Mouse (Mus musculus) embryonic facial prominence, embryonic 15.5 days (tissue): ENCODE results near the gene Cnep1r1. TPM values are rescaled to one million over a fixed set of nuclear protein-coding genes. Genes with fewer than 3 reads are reported as not detected.

Experiments used
- ATAC-seq: fragments of 200-750 bp; cut with Nextera tagmentation; 2 replicates; pipeline ENCODE4 v1.8.0; 2017; ENCODE audit warnings: low read depth, moderate TSS enrichment; ENCODE audit not compliant: insufficient number of reproducible peaks, low FRiP score, low TSS enrichment
- H3K27ac ChIP-seq: fragments of 300-500 bp; sonication (generic); replicated peaks from 2 replicates; pipeline ENCODE4 v1.5.1; 2015; ENCODE audit warnings: mild to moderate bottlenecking, inconsistent platforms
- H3K27me3 ChIP-seq: fragments of 300-500 bp; sonication (generic); 2 replicates; pipeline ENCODE4 v1.6.1; 2015; ENCODE audit warnings: inconsistent platforms
- H3K36me3 ChIP-seq: fragments of 300-500 bp; sonication (generic); 2 replicates; pipeline ENCODE4 v1.6.1; 2015; ENCODE audit warnings: mild to moderate bottlenecking, inconsistent platforms
- H3K4me1 ChIP-seq: fragments of 300-500 bp; sonication (generic); 2 replicates; pipeline ENCODE4 v1.6.1; 2015; ENCODE audit warnings: inconsistent platforms
- H3K4me2 ChIP-seq: fragments of 300-500 bp; sonication (generic); replicated peaks from 2 replicates; pipeline ENCODE4 v1.6.1; 2015; ENCODE audit warnings: mild to moderate bottlenecking, inconsistent platforms
- H3K4me3 ChIP-seq: fragments of 300-500 bp; sonication (generic); replicated peaks from 2 replicates; pipeline ENCODE4 v1.5.1; 2015; ENCODE audit warnings: mild to moderate bottlenecking, inconsistent platforms
- H3K9ac ChIP-seq: fragments of 300-500 bp; sonication (generic); 2 replicates; pipeline ENCODE4 v1.6.1; 2015; ENCODE audit warnings: inconsistent platforms
- H3K9me3 ChIP-seq: fragments of 300-500 bp; sonication (generic); replicated peaks from 2 replicates; pipeline ENCODE4 v1.6.1; 2016; ENCODE audit warnings: inconsistent platforms
- WGBS: fragments of 180-500 bp; shearing (Covaris S2); methylation state at CpG from one replicate; pipeline ENCODE4 v1.1.7; 2015; 5-methylcytosine and 5-hydroxymethylcytosine counted together
- polyA plus RNA-seq: library from polyadenylated mRNA; unstranded; fragments of >200 nt; fragmentation: Nextera tagmentation; extraction: Ambion mirVana; gene quantifications from 2 replicates; pipeline ENCODE4 v1.2.1, GENCODE M21; 2015

Gene Cnep1r1
- polyA plus RNA-seq = 55.5 and 62.8 TPM in 2 replicates

- Histone ChIP-seq H3K27me3 (no peaks in the 10 kb centered on the region), H3K9ac (peak within 1 kb of the TSS; percentile 82), H3K4me3 (peak within 1 kb of the TSS; percentile 97), H3K4me2 (peak within 1 kb of the TSS; percentile 49), H3K36me3 (peaks cover 19% of the 10 kb centered on the region), H3K9me3 (no peaks in the 10 kb centered on the region), H3K4me1 (no peaks in the 10 kb centered on the region), H3K27ac (peak within 1 kb of the TSS; percentile 88)
- WGBS = under 1% methylated on average over 49 of the region's 49 CpGs
- ATAC-seq = peak; percentile 99
Measured at GRCm38 (mm10) chr8:88118456-88119036, at the start of gene Cnep1r1. Gene Cnep1r1, plus strand, starts transcription at chr8:88118769.

GRCm38 (mm10) chr8:88082183-88082582 is 36.4 kb upstream of the Cnep1r1 start:
- no peak overlapping the region for H3K4me3 ChIP-seq
- no peak for ATAC-seq
- no peak overlapping the region for H3K27ac ChIP-seq
- no peak overlapping the region for H3K4me2 ChIP-seq
- H3K9me3 ChIP-seq = no peaks in the 10 kb centered on the region
- no peak overlapping the region for H3K9ac ChIP-seq
- no peaks in the 10 kb centered on the region for H3K4me1 ChIP-seq
- H3K36me3 ChIP-seq = no peaks in the 10 kb centered on the region
- 70% methylated on average over 5 of the region's 5 CpGs for WGBS
- no peaks in the 10 kb centered on the region for H3K27me3 ChIP-seq

DNA sequence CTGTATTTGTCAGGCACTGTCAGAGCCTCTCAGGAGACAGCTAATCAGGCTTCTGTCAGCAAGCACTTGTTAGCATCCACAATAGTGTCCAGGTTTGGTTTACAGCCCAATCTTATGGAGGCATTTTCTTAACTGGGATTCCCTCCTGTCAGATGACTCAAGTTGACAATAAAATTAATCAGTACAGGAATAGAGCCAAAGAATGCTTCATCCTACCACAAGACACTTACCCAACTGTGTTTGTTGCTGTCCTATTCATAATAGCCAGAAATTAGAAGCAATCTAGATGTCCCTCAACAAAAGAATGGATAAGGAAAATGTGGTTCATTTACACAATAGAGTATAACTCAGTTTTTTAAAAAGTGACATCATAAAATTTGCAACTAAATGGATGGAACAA is 30.6 kb upstream of the Cnep1r1 start:
- Histone ChIP-seq H3K4me1 (no peaks in the 10 kb centered on the region), H3K9ac (no peak overlapping the region), H3K27ac (no peak overlapping the region), H3K9me3 (no peaks in the 10 kb centered on the region), H3K4me2 (no peak overlapping the region), H3K36me3 (no peaks in the 10 kb centered on the region), H3K27me3 (no peaks in the 10 kb centered on the region), H3K4me3 (no peak overlapping the region)
- ATAC-seq = no peak

DNA sequence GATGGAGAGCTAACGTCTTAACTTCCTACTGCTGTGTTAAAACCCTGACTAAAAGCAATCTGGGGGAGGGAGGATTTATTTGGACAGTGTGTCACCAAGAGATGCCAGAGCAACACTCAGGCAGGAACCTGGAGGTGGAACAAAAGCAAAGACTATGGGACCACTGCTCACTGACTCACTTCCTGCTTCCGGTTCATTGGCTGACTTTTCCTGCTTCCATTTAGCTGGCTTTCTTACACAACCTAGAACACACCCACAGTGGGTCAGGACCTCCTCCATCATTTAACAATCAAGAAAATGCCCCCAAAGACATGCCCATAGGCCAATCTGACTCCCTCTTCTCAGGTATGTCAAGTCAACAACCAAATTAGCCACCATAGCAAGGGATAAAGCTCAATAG is 26.9 kb upstream of the Cnep1r1 start:
- no peaks in the 10 kb centered on the region for H3K4me1 ChIP-seq
- H3K27ac ChIP-seq = no peak overlapping the region
- no peaks in the 10 kb centered on the region for H3K27me3 ChIP-seq
- H3K4me3 ChIP-seq = no peak overlapping the region
- no peaks in the 10 kb centered on the region for H3K9me3 ChIP-seq
- no peak overlapping the region for H3K4me2 ChIP-seq
- 94% methylated on average over 2 of the region's 2 CpGs for WGBS
- ATAC-seq = no peak
- no peak overlapping the region for H3K9ac ChIP-seq
- H3K36me3 ChIP-seq = no peaks in the 10 kb centered on the region

GRCm38 (mm10) chr8:88093367-88093766 is 25.2 kb upstream of the Cnep1r1 start:
- no peaks in the 10 kb centered on the region for H3K4me1 ChIP-seq

DNA sequence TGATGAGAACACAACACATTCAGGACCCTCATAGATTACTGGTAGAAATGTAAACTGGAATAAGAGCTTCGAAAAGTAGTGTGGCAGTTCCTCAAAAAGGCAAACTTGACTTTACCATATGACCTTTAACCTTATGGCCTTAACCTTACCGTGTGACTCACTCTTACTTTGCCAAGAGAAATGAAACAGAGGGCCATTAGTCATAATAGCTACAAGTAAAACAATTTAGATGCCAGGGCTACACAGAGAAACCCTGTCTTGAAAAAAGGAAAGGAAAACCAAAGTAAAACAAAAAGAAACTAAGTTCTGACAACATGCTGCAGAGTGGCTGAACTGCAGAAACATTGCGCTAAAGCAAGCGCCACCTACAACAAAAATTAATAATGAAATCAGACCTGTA is 19.7 kb upstream of the Cnep1r1 start:
- Histone ChIP-seq H3K4me1 (no peaks in the 10 kb centered on the region), H3K27me3 (no peaks in the 10 kb centered on the region), H3K4me2 (no peak overlapping the region), H3K36me3 (no peaks in the 10 kb centered on the region), H3K9ac (no peak overlapping the region), H3K27ac (no peak overlapping the region), H3K4me3 (no peak overlapping the region), H3K9me3 (no peaks in the 10 kb centered on the region)
- ATAC-seq = no peak
- 82% methylated on average over 4 of the region's 4 CpGs for WGBS

More at GRCm38 (mm10) chr8:88093367-88093766, 25.2 kb upstream of the Cnep1r1 start:
- no peak overlapping the region for H3K4me2 ChIP-seq
- H3K4me3 ChIP-seq = no peak overlapping the region
- no peaks in the 10 kb centered on the region for H3K9me3 ChIP-seq
- 38% methylated on average over 4 of the region's 4 CpGs for WGBS
- no peak overlapping the region for H3K27ac ChIP-seq
- H3K27me3 ChIP-seq = no peaks in the 10 kb centered on the region
- no peaks in the 10 kb centered on the region for H3K36me3 ChIP-seq
- H3K9ac ChIP-seq = no peak overlapping the region
- ATAC-seq = no peak

GRCm38 (mm10) chr8:88099526-88099925 is 19.0 kb upstream of the Cnep1r1 start:
- 0% methylated on average over 1 of the region's 1 CpGs for WGBS

GRCm38 (mm10) chr8:88109241-88109640 is 9.3 kb upstream of the Cnep1r1 start:
- WGBS = 87% methylated on average over 4 of the region's 4 CpGs
- ATAC-seq = no peak
- peaks cover 4% of the 10 kb centered on the region; the same call in 1 of the 2 replicates for H3K27me3 ChIP-seq

More at GRCm38 (mm10) chr8:88099526-88099925, 19.0 kb upstream of the Cnep1r1 start:
- Histone ChIP-seq H3K4me3 (no peak overlapping the region), H3K27me3 (no peaks in the 10 kb centered on the region), H3K36me3 (no peaks in the 10 kb centered on the region), H3K4me1 (no peaks in the 10 kb centered on the region), H3K27ac (no peak overlapping the region), H3K4me2 (no peak overlapping the region), H3K9ac (no peak overlapping the region), H3K9me3 (no peaks in the 10 kb centered on the region)
- no peak for ATAC-seq

DNA sequence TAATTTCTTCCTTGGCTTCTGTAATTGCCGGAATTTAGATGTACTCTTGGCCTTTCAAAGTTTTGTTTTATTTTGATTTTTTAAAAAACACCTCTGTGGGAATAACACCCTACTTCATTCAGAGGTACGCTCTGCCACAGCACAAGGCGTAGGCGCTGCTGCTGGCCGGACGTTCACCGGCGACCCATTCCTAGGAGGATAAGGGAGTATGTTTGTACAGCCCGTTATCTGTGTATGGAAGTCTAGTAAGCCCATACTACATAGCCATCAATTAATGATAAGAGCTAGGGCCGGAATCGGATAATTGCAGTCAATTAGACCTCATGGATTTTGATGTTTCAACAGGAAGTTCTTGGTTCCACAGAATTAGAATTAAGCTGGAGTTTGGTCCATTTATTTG is 507 bp downstream of the Cnep1r1 start:
- H3K4me1 ChIP-seq = no peaks in the 10 kb centered on the region
- peaks cover 20% of the 10 kb centered on the region for H3K36me3 ChIP-seq
- under 1% methylated on average over 11 of the region's 11 CpGs for WGBS
- no peaks in the 10 kb centered on the region for H3K27me3 ChIP-seq
- H3K4me3 ChIP-seq = peak overlapping the region; percentile 97
- H3K4me2 ChIP-seq = peak overlapping the region; percentile 49
- H3K9ac ChIP-seq = peak overlapping the region; percentile 82
- H3K9me3 ChIP-seq = no peaks in the 10 kb centered on the region
- ATAC-seq = no peak
- H3K27ac ChIP-seq = peak overlapping the region; percentile 88

More at GRCm38 (mm10) chr8:88109241-88109640, 9.3 kb upstream of the Cnep1r1 start:
- H3K36me3 ChIP-seq = no peaks in the 10 kb centered on the region
- H3K27ac ChIP-seq = no peak overlapping the region
- no peak overlapping the region for H3K4me2 ChIP-seq
- no peak overlapping the region for H3K9ac ChIP-seq
- no peak overlapping the region for H3K4me3 ChIP-seq
- H3K9me3 ChIP-seq = no peaks in the 10 kb centered on the region
- H3K4me1 ChIP-seq = no peaks in the 10 kb centered on the region

GRCm38 (mm10) chr8:88124850-88125249 is 6.3 kb downstream of the Cnep1r1 start:
- ATAC-seq = no peak
- Histone ChIP-seq H3K36me3 (peaks cover 35% of the 10 kb centered on the region), H3K27me3 (no peaks in the 10 kb centered on the region), H3K9ac (no peak overlapping the region), H3K27ac (no peak overlapping the region), H3K4me1 (no peaks in the 10 kb centered on the region), H3K4me2 (no peak overlapping the region), H3K4me3 (no peak overlapping the region), H3K9me3 (no peaks in the 10 kb centered on the region)
- WGBS = 85% methylated on average over 2 of the region's 2 CpGs

GRCm38 (mm10) chr8:88129397-88129796 is 10.8 kb downstream of the Cnep1r1 start:
- no peak for ATAC-seq
- Histone ChIP-seq H3K36me3 (peaks cover 47% of the 10 kb centered on the region), H3K27ac (no peak overlapping the region), H3K9ac (no peak overlapping the region), H3K4me3 (no peak overlapping the region), H3K9me3 (no peaks in the 10 kb centered on the region), H3K4me1 (no peaks in the 10 kb centered on the region), H3K27me3 (no peaks in the 10 kb centered on the region), H3K4me2 (no peak overlapping the region)
- WGBS = 92% methylated on average over 4 of the region's 4 CpGs

DNA sequence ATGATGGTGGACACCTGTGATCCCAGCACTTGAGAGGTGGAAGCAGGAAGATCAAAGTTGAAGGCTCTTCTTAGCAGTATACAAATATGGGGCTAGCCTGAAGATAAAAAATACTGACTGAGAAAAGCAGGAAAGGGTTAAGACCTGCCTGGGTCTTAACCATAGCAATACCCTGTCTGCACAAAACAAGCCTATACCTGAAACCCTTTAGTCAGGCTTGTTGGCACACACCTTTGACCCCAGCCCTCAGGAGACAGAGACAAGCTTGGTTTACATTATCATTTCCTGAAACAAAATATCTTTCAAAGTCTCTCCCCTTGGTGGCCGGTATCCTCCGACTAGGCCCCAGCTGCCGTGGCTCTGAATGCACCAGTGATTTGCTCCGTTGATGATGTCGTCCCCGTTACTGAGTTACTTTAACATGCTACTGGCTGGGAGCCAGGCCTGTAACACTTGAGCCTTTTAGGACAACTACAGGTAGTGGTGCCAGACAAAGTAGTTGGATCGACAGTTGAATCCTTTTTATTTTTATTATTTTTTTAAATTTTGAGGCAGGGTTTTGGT is 12.3 kb downstream of the Cnep1r1 start:
- Histone ChIP-seq H3K4me3 (no peak overlapping the region), H3K9ac (no peak overlapping the region), H3K4me1 (no peaks in the 10 kb centered on the region), H3K4me2 (no peak overlapping the region), H3K27me3 (no peaks in the 10 kb centered on the region), H3K36me3 (peaks cover 57% of the 10 kb centered on the region), H3K27ac (no peak overlapping the region), H3K9me3 (no peaks in the 10 kb centered on the region)
- ATAC-seq = peak; percentile 65
- WGBS = 28% methylated on average over 7 of the region's 7 CpGs
